Mouse (Mus musculus) layer of hippocampus, postnatal 25 days (tissue): ENCODE results near the gene Celf1. TPM values are rescaled to one million over a fixed set of nuclear protein-coding genes. Genes with fewer than 3 reads are reported as not detected.
"Not testable (repeated sequence)": the region's sequence is repeated elsewhere in the genome, so short reads cannot be mapped to it uniquely, and the experiment has no call there.

Experiments
- DNase-seq, 2 experiments: peaks; one replicate each; pipeline ENCODE4 v3.0.0; 2022; ENCODE audit warnings: mixed read lengths in 2 of 2, low spot score in 1 of 2; ENCODE audit errors: extremely low spot score in 1 of 2
- total RNA-seq, 2 experiments: library from RNA; stranded (reverse); gene quantifications; 2 replicates each; pipeline ENCODE4 v1.2.3; 2021

The Celf1 gene
- total RNA-seq, 2 experiments from 2014 or later = 138 to 153 TPM

DNA sequence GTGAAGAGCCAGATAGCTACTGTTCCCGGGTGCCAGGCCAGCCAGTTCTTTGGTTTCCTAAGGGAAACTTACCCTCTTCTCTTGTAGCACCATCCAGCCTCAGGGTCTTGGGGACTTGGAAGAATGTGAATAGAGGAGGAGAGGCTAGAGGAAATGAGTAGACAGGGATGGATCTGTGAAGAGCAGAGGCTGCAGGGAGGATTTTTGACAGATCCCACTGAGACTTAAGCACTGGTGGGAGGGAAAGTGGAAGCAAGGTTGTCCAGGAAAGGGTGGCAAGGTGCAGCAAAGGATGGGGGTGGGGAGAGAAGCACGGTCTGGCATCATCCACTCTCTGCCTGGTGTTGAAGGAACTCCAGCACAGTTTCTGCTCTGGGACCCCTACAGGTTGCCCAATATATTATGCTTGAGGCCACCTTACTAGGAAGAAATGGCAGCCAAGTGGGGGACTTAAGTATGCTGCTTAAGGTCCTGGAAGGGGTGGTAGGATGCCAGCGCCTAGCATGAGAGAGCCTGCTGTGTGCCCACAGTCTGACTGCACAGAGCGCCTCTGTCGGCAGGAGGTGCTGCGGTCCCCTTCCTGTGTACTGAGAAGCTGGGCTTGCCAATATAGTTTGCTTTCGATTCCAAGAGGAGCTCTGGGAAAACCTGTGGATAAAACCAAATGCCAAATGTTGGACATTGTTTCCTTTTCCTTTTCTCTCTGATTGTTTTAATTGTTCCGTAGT is 78.0 kb downstream of the Celf1 start:
- peak in 1 of 2 experiments; percentile 48 for DNase-seq

DNA sequence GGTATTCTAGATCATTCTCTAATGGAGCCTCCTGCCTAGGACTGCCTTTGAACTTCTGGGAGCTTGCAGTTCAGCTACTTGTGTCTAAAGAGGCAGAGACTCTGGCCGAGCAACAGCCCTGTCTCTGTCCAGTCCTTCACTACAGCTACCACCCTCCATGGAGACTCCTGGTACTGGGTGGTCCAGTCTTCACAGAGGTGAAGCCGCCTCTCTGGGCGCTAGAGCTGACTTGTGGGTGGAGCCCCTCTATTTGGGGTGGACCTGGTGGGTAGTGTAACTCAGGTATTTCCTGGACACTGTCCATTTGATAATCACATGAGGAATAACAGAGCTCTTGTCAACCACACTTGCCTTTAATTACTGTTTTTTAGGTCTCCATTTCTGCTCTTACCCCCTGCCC is 79.7 kb downstream of the Celf1 start:
- DNase-seq = no peak

DNA sequence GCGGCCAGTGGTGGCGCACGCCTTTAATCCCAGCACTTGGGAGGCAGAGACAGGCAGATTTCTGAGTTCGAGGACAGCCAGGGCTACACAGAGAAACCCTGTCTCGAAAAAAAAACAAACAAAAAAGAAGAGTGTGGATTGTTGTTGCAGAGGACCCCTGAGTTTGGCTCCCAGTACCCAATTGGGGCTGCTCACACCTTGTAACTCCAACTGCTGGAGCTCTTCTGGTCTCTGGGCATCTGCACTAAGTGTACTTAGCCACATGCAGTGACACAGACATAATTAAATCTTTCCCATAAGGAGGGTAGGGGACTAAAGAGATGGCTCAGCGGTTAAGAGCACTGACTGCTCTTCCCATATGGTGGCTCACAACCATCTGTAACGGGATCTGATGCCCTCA is 82.1 kb downstream of the Celf1 start:
- not testable (repeated sequence) for DNase-seq

DNA sequence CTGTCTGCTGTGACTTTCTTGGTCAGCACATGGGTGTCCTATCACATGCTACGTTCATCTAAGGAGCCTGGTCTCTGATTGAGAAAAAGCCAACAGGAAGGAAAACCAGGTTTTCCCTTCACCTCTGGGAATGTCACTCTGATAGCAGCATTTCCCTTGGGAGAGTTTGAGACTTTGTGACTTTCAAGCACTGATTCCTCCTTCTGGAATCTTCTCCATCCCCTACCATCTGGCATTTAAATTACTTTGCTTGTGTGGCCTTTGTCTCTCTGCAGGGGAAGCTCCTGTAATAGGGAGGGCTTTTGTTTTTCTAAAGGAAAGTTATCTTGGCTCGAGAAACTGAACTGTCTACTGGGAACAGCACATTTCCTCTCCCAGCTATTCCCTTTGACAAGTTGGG is 82.9 kb downstream of the Celf1 start:
- no peak for DNase-seq

DNA sequence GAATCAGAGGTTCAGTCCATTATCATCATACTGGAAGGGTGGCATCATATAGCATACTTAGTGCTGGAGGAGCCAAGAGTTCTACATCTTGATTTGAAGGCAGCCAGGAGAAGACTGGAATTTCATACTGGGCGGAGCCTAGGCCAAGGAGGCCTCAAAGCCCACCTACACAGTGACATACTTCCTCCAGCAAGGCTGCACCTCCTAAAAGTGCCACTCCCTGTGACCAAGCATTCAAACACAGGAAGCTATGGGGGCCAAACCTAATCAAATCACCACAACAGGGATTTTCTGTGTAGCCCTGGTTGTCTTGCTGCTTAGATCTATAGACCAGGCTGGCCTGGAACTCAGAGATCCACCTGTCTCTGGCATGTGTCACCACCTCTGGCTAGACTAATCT is 83.8 kb downstream of the Celf1 start:
- no peak for DNase-seq

DNA sequence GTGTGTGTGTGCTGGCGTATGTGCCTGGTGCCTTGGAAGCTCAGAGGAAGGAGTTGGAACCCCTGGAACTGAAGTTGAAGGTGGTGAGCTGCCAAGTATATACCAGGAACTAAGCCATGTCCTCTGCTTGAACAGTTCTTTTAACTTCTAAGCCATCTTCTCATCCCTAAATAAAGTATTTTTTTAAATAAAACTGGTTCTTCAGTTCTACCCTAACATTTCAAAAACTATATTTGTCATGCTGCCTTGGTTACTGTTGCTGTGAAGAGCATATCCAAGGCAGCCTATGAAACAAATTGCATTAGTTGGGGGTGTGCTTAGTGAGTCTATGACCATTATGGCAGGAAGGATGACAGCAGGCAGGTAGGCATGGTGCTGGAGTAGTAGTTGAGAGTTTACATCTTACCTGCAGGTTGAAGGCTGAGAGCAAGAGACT is 84.9 kb downstream of the Celf1 start:
- no peak for DNase-seq

DNA sequence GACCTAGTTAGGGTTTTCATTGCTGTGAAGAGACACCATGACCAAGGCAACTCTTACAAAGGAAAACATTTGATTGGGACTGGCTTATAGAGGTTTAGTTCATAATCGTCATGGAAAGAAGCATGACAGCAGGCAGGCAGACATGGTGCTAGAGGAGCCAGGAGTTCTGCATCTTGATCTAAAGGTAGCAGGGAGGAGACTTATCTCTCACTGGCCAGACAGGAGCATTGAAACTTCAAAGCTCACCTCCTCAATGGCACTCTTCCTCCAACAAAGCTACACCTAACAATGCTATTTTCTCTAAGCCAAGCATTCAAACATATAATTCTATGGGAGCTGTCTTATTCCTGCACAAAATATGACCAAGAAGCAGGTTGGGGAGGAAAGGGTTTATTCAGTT is 86.3 kb downstream of the Celf1 start:
- no peak for DNase-seq

DNA sequence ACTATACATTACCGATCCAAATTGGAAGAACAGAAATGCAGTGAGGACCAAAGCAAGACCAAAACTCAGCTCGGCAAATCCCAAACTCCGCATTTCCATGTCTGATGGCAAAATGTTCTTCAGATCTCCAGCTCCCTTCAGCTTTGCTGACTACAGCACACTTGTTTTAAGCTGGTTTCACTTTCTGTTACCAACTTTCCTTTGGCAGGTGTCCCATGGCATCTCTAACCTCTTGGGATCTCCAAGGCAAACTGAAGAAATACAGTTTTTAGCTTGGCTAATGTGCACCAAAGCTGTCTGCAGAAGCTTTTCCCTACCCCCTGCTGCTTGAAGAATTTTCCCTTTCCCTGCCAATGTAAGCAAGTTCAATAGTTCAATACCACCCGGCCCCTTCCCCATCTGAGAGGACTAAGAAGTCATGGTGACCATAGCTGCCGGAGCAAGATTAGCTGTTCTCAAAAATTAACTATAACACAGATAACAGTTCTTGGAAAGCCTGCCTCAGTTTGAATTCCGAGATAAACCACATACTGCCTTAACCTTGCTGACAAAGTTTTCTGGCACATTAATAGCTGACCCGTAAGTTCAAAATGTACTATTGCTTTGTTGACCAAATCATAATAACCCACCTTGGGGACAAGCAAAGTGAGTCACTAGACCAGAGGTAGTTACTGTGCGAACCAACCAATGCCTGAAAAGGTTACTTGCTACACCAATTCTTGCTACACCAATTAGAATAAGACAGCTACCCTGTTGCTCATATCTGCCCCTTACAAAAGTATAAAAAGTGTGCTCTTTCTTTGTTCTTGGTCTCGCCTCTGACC is 87.4 kb downstream of the Celf1 start:
- no peak for DNase-seq

DNA sequence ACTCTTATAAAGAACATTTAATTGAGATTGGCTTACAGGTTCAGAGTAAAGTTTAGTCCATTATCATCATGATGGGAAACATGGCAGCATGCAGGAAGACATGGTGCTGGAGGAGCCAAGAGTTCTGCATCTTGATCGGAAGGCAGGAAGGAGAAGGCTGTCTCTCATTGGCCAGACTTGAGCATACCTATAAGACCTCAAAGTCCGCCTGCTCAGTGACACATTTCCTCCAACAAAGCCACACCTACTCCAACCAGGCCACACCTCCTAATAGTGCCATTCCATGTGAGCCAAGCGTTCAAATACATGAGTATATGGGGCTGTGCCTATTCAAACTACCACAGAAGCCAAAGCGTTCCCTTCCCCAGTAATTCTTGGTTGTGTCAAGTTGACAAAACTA is 91.0 kb downstream of the Celf1 start:
- DNase-seq = no peak

DNA sequence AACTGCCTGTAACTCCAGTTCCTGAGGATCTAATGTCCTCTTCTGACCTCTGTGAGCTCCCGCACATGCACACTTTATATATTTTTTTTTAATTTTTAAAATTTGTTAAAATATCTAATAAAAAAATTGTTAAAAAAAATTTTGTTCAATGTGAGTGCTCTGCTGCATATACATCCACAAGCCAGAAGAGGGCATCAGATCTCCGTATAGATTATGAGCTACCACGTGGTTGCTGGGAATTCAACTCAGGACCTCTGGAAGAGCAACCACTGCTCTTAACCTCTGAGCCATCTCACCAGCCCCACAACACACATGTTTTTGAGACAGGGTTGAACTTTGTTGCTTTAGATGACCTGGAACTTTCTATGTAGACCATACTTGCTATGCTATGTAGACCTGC is 92.8 kb downstream of the Celf1 start:
- no peak for DNase-seq

DNA sequence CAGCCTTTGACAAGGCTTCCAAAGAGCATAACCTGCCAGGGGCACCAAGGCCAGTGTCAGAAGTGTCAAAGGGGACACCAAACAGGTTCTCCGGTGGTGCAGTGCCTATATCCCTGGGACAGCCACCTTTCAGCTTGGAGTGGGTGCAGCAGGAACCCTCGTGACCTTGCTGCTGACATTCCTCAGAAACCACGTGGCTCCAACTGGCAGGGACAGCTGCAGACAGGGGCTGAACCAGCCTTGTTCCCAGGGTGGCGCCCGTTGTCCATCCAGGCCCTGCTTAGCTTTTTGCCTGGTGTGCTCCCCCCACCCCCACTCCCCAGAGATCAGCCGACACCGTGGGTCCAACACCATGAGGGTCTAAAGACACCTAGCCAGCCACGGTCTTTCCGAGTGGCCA is 95.2 kb downstream of the Celf1 start, which contains the start of gene Rapsn:
Gene Rapsn, plus strand, starts transcription at position 236 of the 400 bp plus-strand sequence.
- DNase-seq = no peak

DNA sequence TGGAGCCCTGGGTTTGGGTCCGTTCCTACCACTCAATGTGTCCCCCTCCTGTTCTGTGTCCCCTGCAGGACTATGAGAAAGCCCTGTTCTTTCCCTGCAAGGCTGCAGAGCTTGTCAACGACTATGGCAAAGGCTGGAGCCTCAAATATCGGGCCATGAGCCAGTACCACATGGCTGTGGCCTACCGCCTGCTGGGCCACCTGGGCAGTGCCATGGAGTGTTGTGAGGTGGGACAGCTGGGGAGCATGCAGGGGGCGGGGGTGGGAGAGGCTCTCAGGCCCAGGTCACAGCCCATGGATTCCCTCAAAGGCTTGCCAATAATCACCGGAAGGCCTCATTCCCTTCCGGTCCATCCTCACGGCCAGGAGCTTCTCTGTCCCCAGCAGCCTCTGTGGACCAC is 101.6 kb downstream of the Celf1 start:
- DNase-seq = no peak

DNA sequence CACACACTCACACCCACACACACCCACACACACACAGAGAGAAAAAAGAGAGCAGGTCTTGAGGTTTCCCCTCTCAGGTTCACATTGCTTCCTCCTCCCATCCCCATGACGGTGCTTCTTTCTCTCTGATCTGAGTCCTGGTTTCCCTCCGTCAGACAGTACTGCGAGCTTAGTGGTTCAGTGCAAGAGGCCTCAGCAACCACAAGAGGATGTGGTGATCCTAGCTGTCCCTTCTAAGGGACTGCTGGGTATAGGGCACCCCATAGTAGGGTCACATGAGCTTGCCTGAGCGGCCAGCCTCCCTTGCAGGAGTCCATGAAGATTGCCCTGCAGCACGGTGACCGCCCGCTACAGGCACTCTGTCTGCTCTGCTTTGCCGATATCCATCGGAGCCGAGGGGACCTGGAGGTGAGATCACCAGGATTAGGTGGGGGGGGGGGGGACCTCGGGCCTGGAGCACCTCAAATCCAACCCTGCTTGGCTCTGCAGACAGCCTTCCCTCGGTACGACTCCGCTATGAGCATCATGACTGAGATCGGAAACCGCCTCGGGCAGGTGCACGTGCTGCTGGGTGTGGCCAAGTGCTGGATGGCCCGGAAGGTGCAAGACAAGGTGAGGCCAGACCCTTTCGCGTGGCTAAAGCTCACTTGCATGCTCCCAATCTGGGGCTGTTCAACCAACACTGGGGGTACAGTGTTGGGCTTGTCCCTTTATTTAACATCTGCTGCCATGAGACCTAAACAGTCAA is 102.6 kb downstream of the Celf1 start:
- DNase-seq = no peak

DNA sequence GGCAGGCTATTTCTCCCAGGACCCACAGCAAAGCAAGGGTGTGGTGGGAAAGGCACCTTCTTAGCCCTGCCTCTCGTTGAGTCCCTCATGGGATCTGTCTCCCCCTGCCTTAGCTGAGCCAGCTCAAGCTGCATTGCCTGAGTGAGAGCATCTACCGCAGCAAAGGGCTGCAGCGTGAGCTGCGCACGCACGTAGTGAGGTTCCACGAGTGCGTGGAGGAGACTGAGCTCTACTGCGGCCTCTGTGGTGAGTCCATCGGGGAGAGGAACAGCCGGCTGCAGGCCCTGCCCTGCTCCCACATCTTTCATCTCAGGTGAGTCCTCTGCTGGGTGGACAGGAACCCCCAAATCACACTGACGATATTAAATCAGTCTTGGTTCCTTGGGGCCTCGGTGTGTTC is 104.5 kb downstream of the Celf1 start:
- DNase-seq = no peak

DNA sequence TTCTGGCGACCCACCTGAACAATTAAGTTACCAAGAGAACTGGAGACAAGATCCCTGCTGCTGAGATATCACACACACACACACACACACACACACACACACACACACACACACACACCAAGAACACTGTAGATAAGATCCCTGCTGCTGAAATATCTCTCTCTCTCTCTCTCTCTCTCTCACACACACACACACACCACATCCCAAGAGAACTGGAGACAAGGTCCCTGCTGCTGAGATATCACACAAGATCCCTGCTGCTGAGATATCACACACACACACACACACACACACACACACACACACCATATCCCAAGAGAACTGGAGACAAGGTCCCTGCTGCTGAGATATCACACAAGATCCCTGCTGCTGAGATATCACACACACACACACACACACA is 105.6 kb downstream of the Celf1 start:
- DNase-seq = not testable (repeated sequence)

DNA sequence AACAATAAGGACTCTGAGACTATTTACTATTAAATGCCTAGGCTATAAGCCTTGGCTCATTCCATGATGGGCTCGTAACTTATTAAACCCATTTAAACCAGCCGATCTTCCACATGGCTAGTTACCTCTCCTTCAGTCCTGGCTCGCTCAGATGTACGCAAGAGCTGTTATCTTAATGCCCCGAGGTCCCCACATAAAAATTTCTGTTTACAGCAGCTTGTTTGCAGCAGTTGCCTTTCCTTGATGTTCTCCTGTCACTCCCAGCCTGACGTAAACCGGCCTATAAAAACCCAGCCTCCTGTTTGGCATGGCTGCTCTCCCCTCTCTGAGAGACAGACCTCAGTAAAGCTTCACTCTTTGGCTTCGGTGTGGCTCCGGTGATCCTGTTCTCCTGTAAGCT is 107.2 kb downstream of the Celf1 start:
- no peak for DNase-seq

DNA sequence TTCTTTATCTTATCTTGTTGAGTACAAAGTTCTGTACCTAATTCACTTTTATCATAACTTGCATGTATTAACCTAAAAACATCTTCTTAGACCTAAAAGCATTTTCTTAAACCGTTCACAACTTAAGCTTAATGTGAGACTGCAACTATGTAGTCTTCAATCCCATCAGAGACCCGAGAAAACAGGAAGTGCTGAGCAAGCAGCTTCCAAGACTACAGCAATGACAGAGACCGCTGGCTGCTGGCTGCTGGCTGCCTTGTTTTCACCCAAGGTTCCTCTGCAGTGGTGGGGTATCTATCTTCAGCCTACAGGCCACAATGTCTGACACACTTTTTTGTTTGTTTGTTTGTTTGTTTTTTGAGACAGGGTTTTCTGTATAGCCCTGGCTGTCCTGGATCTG is 111.7 kb downstream of the Celf1 start:
- DNase-seq = no peak

DNA sequence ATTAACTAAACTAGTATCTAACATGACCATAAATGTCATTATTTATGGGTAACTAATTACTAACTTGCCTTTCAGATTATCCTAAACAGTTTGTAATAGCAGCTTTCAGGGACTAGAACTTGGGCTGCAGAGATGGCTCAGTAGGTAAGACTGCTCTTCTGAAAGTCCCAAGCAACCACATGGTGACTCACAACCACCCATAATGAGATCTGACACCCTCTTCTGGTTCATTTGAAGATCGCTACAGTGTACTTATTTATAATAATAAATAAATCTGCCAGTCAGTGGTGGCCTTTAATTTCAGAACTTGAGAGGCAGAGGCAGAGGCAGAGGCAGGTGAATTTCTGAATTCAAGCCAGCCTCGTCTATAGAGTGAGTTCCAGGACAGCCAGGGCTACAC is 112.6 kb downstream of the Celf1 start:
- DNase-seq = no peak

DNA sequence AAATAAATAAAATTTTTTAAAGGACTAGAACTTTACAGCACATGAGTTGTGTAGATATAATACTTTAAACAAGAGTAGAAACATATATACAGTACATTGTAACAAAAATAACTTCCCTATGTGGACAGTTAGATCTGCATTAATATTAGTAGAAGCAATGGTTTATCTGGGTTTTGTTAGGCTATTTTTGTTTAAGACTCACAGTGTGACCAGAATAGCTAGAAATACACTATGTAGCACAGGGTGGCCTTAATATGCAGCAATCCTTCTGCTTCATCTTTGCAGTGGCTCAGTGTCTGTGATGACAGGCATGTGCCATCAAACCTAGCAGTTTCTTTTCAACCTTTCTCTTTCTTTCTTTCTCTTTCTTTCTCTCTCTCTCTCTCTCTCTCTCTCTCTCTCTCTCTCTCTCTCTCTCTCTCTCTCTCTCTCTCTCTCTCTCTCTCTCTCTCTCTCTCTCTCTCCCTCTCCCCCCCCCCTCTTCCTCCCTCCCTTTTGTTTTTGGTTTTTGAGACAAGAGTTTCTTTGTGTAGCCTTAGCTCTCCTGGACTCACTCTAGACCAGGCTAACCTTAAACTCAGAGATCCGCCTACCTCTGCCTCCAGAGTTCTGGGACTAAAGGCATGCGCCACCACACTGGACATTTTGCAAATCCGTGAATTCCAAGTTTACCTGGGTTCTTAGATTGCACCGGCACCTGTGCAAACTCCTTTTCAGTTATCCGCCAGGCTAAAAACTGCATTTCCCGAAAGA is 113.2 kb downstream of the Celf1 start:
- no peak for DNase-seq

DNA sequence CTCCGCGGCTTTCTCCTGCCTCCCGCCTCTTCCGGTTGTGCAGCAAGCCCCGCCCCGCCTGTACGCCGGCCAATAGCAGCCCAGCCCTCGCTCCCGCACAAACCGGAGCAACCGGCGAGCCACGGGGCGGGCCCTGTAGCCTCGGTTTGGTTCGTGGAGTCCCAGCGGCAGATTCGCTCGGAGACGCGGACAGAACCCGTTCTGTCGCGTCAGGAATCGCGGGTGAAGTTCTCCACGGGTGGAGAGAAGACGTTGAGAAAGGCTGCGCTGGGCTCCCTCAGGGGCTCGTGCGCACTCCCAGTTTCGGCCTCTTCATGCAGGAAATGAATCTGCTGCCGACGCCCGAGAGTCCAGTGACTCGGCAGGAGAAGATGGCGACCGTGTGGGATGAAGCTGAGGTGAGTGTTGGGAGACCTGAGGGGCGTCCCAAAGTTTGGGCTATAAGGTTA is 113.8 kb downstream of the Celf1 start, which contains the start of gene Psmc3:
Gene Psmc3, plus strand, starts transcription at position 76 of the 449 bp plus-strand sequence.
- peak; percentile 92 to 93 for DNase-seq
